Mouse (Mus musculus) embryonic fibroblast, embryonic 13.5 days (primary cell): ENCODE data around the gene G430095P16Rik. TPM values are rescaled to one million over a fixed set of nuclear protein-coding genes. Genes with fewer than 3 reads are reported as not detected.

Source experiments
- H3K27ac ChIP-seq: 2 replicates; pipeline ENCODE4 v1.5.1; 2012; ENCODE audit warnings: low read length, control low read depth, inconsistent platforms; ENCODE audit not compliant: insufficient read depth
- H3K4me1 ChIP-seq: 2 replicates; pipeline ENCODE4 v1.6.1; 2011; ENCODE audit warnings: low read length; ENCODE audit not compliant: control insufficient read depth, insufficient read depth
- H3K4me3 ChIP-seq: 2 replicates; pipeline ENCODE4 v1.5.1; 2011; ENCODE audit warnings: mild to moderate bottlenecking, control low read depth, low read length; ENCODE audit not compliant: insufficient read depth
- CTCF ChIP-seq: IDR thresholded peaks from 2 replicates; pipeline ENCODE4 v1.5.1; 2011; ENCODE audit warnings: mild to moderate bottlenecking, control low read depth, low read length, moderate library complexity, borderline replicate concordance; ENCODE audit not compliant: insufficient read depth
- POLR2A ChIP-seq: IDR thresholded peaks from 2 replicates; pipeline ENCODE4 v1.6.1; 2011; ENCODE audit warnings: low read depth, mild to moderate bottlenecking, control low read depth, low read length, moderate library complexity
- polyA plus RNA-seq: library from polyadenylated mRNA; stranded (reverse); fragments of >200 nt; gene quantifications from 2 replicates; pipeline ENCODE4 v1.2.4, GENCODE M21; 2011; ENCODE audit warnings: low read depth; ENCODE audit not compliant: missing spikeins, insufficient read length

Gene G430095P16Rik
- polyA plus RNA-seq, 1 experiment = 0.74 TPM

- no peak overlapping the region for H3K4me3 ChIP-seq
- H3K4me1 ChIP-seq = no peaks in the 10 kb centered on the region; the same call in 1 of the 2 replicates
- TF ChIP-seq POLR2A (no peak), CTCF (no peak)
- H3K27ac ChIP-seq = no peak overlapping the region
These were observed 7.1 kb downstream of the G430095P16Rik start for GRCm38 (mm10) chr8:84729921-84730362.

- Histone ChIP-seq H3K4me1 (no peaks in the 10 kb centered on the region; the same call in 1 of the 2 replicates), H3K4me3 (no peak overlapping the region), H3K27ac (no peak overlapping the region)
- TF ChIP-seq POLR2A = no peak
These were observed 7.9 kb downstream of the G430095P16Rik start for GRCm38 (mm10) chr8:84730541-84731370.

GRCm38 (mm10) chr8:84731371-84732177 is 8.8 kb downstream of the G430095P16Rik start:
- TF ChIP-seq POLR2A (no peak), CTCF (no peak)
- Histone ChIP-seq H3K4me3 (no peak overlapping the region), H3K27ac (no peak overlapping the region), H3K4me1 (no peaks in the 10 kb centered on the region; the same call in 1 of the 2 replicates)

GRCm38 (mm10) chr8:84732545-84732944 is 9.7 kb downstream of the G430095P16Rik start:
- Histone ChIP-seq H3K4me1 (no peaks in the 10 kb centered on the region; the same call in 1 of the 2 replicates), H3K4me3 (no peak overlapping the region), H3K27ac (0 out of 2 replicates have a peak overlapping the region, but pooled peaks have one; percentile 21)
- no peak for TF ChIP-seq CTCF
- TF ChIP-seq POLR2A = no peak

- H3K27ac ChIP-seq = no peak overlapping the region
- H3K4me1 ChIP-seq = no peaks in the 10 kb centered on the region; the same call in 1 of the 2 replicates
- no peak for TF ChIP-seq POLR2A
- TF ChIP-seq CTCF = no peak
- H3K4me3 ChIP-seq = no peak overlapping the region
These were observed 10.2 kb downstream of the G430095P16Rik start for GRCm38 (mm10) chr8:84732996-84733395.

- H3K27ac ChIP-seq = no peak overlapping the region
- no peak overlapping the region for H3K4me3 ChIP-seq
- TF ChIP-seq CTCF (no peak), POLR2A (no peak)
- peaks cover 7% of the 10 kb centered on the region for H3K4me1 ChIP-seq
These were observed 11.2 kb downstream of the G430095P16Rik start for GRCm38 (mm10) chr8:84733959-84734358.

- no peak overlapping the region for H3K27ac ChIP-seq
- no peak for TF ChIP-seq CTCF
- no peak for TF ChIP-seq POLR2A
These were observed 11.9 kb downstream of the G430095P16Rik start for GRCm38 (mm10) chr8:84734680-84735079.

GRCm38 (mm10) chr8:84735597-84735996 is 12.8 kb downstream of the G430095P16Rik start:
- TF ChIP-seq CTCF (no peak), POLR2A (no peak)
- Histone ChIP-seq H3K27ac (no peak overlapping the region), H3K4me3 (no peak overlapping the region), H3K4me1 (peaks cover 14% of the 10 kb centered on the region)

More at GRCm38 (mm10) chr8:84734680-84735079, 11.9 kb downstream of the G430095P16Rik start:
- Histone ChIP-seq H3K4me1 (peaks cover 12% of the 10 kb centered on the region), H3K4me3 (no peak overlapping the region)

- no peak overlapping the region for H3K27ac ChIP-seq
- TF ChIP-seq POLR2A (no peak), CTCF (no peak)
- H3K4me3 ChIP-seq = no peak overlapping the region
- peaks cover 21% of the 10 kb centered on the region for H3K4me1 ChIP-seq
These were observed 13.7 kb downstream of the G430095P16Rik start for GRCm38 (mm10) chr8:84736521-84736920.
